ENCODE assay signal across 8 mouse cellular contexts in genomic region chr11:78497544-78498522, GRCm38 (mm10). TPM values are rescaled to one million over a fixed set of nuclear protein-coding genes. Genes with fewer than 3 reads are reported as not detected.
A peak's percentile ranks its signal among the peaks of the same experiment; 100 is the strongest.
DNase-seq lines count a peak whose midpoint lies in the region; ATAC-seq and TF ChIP-seq lines count a peak whose summit lies in the region.

Gene Sarm1, minus strand, starts transcription at chr11:78497754.

- H3K4me3 ChIP-seq in cortical plate, adult 2 months (ENCODE audit: insufficient read depth, low read length) = peak within 1 kb of the TSS; percentile 96

- H3K27ac ChIP-seq in cortical plate, adult 2 months (ENCODE audit: insufficient read depth, low read length) = peak within 1 kb of the TSS; percentile 69

- peak; percentile 84 to 88 for DNase-seq in gastrocnemius, adult 8-10 months (ENCODE audit: low spot score in 2 of 2)
- peak; percentile 99 for DNase-seq in induced T-regulatory cell, adult 2 months (ENCODE audit: low read depth)
- DNase-seq in left cerebral cortex, adult 9 months (ENCODE audit: low spot score in 2 of 2) = peak; percentile 91 to 96
- DNase-seq in right cerebral cortex, postnatal 14 days = peak; percentile 93
- peak; percentile 77 to 91 for DNase-seq in urinary bladder, postnatal 36 days (ENCODE audit: low spot score in 2 of 2)

- no peak for TF ChIP-seq CTCF in cortical plate, adult 2 months (IDR thresholded peaks at IDR 0.05; ENCODE audit: extremely low read depth, insufficient read depth, low read length)

- ATAC-seq in activated CD4-positive, CD25-positive, alpha-beta regulatory T cell, adult 4 months = peak; percentile 99
- ATAC-seq in megakaryocyte progenitor cell, adult 5-6 weeks (replicated peaks; ENCODE audit: poor library complexity) = peak; percentile 99

- peak; percentile 99 for TF ChIP-seq POLR2A in cortical plate, adult 2 months (IDR thresholded peaks at IDR 0.05; ENCODE audit: extremely low read depth, insufficient read depth, low read length)

- H3K4me1 ChIP-seq in cortical plate, adult 2 months (ENCODE audit: control insufficient read depth, insufficient read depth, low read length) = peaks cover 2% of the 10 kb centered on the region; the same call in 1 of the 2 replicates

RNA-seq across cellular contexts. Expression of gene Sarm1, which starts in this region (rescaled TPM):
- polyA plus RNA-seq in activated CD4-positive, CD25-positive, alpha-beta regulatory T cell, adult 4 months (2017; shearing (Covaris generic)) = 1 to 10 TPM; 1.0 to 1.7 TPM
- 26.2 and 27.0 TPM in 2 replicates for polyA plus RNA-seq in cortical plate, adult 2 months (2012; rRNA removed)
- under 1 TPM; 0.40 to 0.77 (median 0.49) TPM for total RNA-seq in gastrocnemius, adult 8-10 months (2022)
- total RNA-seq in megakaryocyte progenitor cell, adult 5-6 weeks (2015) = 0.17 and 0.24 TPM in 2 replicates
- total RNA-seq in megakaryocyte progenitor cell, adult 5-6 weeks (2017) = 0.08 TPM in 1 of 2 replicates, not detected in the other

Comparison
In these comparisons a context has a peak if more than half of its experiments do, and no peak if none do; other contexts are left out.
1. Peak in every context shown above with its lines: DNase-seq, ATAC-seq, H3K4me3 ChIP-seq and H3K27ac ChIP-seq.
2. Peak in DNase-seq in gastrocnemius, adult 8-10 months; RNA of the gene not detected or under 1 TPM.
3. Peak in ATAC-seq in megakaryocyte progenitor cell, adult 5-6 weeks; RNA of the gene not detected or under 1 TPM.